Mouse (Mus musculus) T-helper 1 cell (primary cell): ENCODE measurements at regions not wholly inside any gene's neighbourhood (a gene's known extent, or its start where the extent isn't known, plus 50 kb on each side); places are given as distances from the start of the nearest gene placed in this dataset.

Experiments
- in situ Hi-C: fragments of 300-600 bp; cut with MboI, MseI; formaldehyde crosslinking; loops from one replicate; pipeline ENCODE4 v1.15.1; 2025; ENCODE audit warnings: high pct_unique_total_duplicates

DNA sequence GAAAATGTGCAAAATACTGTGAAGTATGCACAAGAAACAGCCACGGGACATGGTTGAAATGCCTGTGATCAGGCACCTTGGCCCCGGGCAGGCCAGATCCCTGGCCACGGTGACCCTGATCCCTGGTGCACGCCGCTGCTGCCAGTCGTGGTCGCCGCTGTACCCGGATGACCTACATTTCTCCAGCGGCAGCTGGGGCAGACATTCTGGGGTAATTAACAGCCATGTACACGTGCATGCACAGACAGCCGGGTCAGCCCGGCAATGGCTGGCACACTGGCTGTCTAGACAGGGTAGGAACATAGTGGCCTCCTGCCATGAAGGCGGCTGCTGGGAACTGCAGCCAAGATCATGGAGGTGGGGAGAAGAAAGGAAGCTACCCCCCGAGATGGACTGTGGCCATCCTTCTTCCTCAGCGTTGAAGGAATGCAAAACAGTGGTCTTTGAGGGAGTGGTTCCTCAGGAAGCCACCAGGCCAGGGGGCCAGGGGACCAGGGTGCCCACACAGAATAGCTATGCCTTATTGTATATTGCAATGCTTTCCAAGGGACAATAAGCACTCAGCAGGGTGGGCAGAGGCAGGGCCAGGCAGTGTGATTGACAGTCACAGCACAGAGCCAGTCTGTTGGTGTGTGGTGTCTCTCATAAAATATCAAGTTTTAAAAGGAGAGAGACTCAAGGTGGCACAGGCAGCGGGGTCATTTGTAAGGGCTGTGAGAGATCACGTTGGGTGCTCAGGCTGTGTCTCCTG lies 108.3 kb upstream of the 1700021F07Rik start:
- in situ Hi-C loops, result no loop called here

DNA sequence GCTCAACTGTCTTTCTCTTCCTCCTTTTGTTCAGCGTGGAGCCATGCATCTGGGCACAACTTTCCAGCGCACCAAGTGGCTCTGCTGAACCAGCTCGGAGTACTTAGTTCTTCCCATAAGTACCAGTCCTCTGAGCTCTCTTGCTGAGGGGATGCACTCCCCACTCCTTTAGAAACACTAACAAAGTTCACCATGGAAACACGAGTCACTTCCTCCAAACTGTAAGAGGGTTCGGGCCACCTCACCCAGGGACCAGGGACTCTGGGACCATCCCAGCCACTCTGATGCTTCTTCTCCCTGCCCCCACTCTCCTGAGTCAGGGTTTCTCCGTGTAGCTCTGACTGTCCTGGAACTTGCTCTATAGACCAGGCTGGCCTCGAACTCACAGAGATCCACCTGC lies 107.0 kb upstream of the 1700021F07Rik start:
- in situ Hi-C loops, result no loop called here

DNA sequence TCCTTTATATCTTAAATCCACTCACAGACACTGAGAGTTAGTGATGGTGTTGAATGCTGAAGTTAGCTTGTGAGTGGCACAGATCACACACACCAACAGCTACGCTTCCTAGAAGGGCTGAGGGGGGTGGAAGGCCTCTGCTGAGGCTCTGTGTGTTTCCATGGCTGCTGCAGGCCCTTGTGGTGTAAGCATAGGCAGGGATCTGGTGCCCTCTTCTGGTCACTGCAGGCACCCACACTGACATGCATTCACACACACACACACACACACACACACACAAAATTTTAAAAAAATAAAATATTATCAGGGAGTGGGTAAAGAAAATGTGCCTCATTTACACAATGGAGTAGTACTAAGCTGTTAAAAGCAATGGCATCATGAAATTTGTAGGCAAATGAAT lies 105.5 kb upstream of the 1700021F07Rik start:
- in situ Hi-C loops, result no loop called here

DNA sequence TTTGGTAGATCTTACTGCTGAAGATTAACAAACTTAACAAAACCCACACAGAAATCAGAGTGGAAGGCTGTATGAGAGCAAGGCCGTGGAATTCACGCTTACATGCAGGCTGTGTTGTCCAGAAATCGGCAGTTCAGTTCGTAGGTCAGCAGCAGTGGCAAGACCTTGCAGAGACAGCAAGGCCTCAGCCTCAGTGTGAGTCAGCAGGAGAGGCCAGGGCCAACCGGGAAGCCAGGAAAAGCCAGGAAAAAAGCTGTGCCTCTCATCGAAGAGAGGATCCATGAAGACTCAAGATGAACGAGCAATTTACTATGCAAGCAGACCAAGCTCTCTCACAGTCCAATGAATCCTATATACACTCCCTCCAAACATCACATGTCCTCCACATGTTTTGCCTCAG lies 103.4 kb upstream of the 1700021F07Rik start:
- in situ Hi-C loops, result no loop called here

DNA sequence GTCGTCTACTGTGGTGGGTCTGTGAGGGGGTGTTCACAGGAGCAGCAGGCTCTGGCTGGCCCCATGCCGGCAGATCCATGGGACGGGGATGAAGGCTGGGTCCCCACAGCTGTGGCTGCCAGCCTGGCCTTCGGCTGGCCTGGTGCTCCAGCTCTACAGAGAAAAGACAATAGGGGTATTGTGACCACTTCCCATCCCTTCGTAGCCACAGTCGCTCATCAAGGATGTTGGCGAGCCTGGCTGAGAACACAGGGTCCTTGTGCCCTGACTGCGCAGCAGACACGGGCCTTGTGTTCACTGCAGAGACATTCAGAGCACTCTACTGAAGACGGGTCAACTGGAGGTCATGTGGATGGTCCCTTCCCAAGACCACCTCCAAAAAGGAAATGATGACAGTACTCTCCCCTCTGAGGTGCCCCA lies 102.4 kb upstream of the 1700021F07Rik start:
- in situ Hi-C loops, result no loop called here

DNA sequence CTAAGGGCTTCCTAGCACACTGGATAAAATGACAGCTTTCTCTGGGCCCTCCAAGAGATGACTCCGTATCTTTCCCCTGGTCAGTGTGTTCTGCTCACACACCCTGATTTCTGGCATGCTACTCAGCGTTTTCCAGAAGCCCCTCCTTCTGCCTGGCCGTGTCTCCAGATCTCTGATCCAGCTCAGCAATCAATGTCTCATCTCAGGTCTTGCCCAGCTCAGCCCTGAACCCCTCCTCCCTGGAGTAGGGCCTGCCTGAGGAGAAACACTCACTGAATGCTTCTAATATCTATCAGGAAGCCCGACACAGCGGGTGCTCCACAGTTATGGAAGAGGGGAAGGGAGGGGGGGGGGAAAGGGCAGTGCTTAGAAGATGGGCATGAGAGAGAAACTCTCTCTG lies 101.9 kb upstream of the 1700021F07Rik start:
- in situ Hi-C loops, result no loop called here

DNA sequence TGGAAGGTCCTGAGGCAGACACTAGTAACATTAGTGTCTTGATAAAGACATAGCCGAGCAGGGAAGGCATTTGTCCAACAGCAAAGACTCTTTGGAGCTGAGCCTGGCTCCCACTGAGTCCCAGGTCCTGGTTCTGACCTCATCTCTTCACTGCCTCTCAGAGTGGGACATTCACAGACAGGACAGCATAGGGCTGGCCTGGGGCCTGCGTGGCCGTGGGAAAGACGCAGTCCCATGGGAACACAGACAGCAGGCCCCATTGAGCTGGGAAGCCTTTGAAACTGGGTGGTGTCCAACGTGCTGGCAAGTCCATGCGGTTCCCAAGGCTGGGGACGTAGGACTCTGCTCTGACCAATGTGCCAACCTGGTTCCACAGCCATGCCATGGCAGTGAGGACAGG lies 97.5 kb upstream of the 1700021F07Rik start:
- in situ Hi-C loops, result no loop called here

DNA sequence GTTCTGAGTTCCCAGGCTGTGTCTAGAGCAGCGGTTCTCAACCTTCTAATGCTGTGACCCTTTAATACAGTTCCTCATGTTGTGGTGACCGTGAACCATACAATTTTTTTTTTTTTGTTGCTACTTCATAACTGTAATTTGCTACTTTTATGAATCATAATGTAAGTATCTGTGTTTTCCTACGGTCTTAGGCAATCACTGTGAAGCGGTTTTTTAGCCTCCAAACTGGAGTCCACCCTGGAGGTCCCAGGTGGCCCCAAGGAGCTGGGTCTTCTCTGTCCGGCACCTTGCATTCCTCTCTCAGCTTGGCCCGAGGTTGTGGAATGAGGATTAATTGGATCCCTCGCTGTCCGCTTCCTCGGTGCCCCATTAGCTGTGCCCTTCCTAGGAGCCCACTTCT lies 96.6 kb upstream of the 1700021F07Rik start:
- in situ Hi-C loops, result no loop called here

DNA sequence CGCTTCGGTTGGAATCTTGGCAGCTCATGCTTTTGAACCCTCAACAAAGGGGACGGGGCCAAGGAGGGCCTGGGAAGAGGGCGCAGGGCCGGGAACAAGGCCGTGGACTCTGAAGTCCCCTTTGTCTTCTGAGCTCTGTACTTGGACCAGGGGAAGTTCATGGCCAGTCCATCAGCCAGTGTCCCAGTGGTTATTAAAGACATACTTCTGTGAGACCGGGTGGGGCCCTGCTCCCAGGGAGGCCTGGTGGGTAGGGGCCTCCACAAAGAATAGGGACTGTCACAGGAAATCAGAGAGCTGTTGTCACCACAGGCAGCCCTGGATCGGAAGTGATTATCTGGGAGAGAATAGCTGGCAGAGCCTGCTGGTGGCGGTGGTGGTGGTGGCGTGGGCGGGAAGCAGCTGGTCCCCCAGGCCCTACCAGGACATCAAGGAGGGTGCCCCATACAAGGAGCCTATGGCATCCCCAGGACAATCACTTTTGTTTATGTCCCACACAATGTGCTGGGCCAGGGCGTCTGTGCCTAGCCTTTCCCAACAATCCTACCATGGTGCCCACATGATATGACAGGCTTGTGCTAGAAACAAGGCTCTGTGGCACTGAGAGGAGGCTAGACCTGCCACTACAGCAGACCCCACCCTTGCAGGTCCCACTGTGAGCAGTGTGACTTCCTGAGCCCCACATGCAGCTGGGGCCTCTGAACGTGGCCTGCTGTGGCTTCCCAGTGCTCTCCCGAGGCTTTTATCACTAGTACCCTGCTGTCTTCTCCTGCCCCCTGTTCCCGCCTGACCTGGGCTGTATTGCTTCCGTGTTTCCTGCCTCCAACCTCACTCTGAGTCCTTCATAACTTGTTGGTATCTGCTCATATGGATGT lies 96.0 kb upstream of the 1700021F07Rik start:
- in situ Hi-C loops, result no loop called here

DNA sequence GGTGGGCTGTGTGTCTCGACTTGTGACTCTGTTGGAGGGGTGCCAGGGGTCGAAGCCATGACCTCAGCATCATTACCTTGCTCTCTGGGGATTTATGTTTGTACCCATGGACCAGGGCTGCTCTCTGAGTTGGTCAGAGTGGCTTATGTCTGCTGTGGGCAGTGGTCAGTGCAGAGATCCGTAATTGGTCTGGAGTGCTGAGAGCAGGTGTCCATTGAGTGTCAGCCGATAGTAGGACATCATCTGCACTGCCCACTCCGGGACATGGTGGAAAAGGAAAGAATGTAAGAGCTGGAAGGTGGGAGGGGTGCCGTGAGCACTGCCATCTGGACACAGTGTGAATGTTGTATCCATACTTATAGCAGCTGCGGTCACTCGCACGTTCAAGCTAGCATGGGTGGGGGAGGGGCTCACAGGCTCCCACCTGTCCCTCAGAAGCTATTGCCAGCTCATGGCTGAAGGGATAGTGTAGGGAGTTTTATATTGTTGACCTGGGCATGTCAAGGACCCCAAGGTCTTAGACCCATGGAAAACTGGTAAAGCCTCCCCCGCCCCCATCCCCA lies 94.4 kb upstream of the 1700021F07Rik start:
- in situ Hi-C loops, result no loop called here

DNA sequence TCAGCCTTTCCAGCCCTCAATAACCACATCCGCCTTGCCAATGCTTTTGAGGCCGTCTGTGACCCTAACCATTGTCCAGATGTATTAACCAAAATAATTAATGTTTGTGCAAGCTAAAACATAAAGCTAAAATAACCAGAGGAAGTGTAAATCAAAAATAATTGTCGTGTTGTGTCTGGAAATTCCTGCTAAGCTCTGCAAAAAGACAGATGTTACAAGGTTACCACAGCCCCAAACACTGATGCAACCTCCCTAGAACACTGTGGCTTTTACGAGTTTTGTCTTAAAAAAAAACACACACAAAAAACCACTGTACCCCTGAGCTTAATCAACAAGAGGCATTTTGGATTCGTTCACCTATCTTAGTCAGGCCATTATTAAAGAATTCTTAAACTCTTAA lies 90.5 kb upstream of the 1700021F07Rik start:
- in situ Hi-C loops, result no loop called here

DNA sequence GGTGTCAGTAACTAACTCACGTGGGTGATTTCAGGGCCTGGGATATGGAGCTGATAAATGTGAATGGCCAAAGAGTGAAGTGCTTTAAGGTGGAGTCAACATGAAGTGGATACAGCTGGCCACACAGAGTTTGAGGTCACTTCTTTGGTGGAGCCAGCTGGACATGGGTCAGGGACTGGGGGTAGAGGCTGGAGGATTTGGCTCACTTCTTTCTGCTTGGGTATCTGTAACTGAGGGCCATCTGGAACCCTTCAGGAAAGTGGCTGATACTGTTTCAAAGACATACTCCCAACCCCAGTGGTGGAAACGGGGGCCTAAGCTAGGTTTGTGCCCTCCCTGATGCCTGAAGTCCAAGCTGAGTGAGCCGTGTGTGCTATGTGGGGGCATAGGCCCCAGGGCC lies 90.1 kb upstream of the 1700021F07Rik start:
- in situ Hi-C loops, result no loop called here

DNA sequence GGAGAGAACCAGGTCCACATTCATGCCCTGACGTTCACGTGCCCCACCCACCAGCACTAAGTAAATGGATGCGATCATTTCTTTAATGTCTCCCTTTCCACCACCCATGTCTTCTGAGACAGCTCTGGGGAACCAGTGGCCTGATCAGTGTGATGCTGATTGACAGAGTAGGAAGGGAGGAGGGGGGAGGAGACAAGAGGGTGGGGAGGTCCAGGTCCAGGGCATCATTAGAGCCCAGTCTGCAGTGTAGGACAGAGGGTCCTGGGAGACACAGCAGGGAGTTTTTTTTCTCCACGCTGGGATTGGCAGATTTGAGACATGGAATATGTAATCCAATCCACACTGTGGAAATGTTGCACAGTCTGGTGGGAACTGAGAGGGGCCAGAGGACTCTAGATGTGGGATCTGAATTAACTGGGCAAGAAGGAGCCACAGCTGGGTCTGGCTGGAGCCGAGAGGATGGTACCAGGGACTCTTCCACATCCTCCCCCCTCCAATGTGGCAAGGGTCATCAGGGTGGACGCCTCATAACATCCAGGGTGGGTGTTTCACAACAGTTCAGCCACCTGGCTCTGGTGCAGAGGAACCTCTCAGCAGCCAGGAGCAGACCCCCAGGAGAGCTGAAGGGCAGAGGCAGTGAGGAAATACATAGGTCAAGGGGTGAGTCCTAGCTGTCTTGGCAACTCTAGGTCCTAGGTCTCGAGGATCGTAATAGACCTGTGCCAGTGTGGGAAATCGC lies 89.3 kb upstream of the 1700021F07Rik start:
- in situ Hi-C loops, result no loop called here

DNA sequence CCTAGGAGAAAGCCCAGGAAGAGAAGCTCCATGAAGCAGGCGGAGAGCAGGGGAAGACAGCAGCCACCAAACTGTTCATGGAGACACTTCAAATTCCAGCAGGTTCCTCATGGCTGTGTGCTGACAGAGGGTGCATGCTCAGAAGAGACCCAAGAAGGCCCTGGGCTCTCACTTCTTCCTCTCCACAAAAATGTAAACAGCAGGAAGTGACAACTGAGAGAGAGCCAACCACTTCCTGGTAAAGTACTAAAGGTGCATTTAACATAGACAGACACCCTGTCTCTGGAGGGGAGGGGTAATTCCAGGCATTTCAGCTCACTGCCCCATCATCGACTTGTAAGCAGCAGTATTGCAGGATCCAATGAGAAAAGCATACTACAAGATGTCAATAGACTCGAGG lies 85.8 kb upstream of the 1700021F07Rik start:
- in situ Hi-C loops, result no loop called here

DNA sequence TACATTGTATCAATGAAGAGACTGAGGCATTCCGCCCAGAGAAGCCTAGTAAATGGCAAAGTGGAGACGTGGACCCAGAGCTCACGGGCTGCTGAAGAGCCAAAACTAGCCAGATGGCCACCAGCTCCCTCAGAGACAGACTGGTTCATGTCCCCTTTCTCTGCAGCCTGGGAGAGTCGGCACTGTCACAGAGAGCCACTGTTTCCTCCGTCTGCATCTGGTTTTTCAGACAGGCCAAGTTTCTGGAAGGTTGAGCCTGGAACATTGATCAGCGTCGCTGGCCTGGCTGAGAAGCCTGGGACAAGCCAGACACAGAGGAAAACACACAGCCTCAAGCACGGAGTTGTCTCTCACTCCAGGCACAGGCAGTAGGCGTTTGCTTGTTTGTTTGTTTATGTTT lies 83.4 kb upstream of the 1700021F07Rik start:
- in situ Hi-C loops, result no loop called here

DNA sequence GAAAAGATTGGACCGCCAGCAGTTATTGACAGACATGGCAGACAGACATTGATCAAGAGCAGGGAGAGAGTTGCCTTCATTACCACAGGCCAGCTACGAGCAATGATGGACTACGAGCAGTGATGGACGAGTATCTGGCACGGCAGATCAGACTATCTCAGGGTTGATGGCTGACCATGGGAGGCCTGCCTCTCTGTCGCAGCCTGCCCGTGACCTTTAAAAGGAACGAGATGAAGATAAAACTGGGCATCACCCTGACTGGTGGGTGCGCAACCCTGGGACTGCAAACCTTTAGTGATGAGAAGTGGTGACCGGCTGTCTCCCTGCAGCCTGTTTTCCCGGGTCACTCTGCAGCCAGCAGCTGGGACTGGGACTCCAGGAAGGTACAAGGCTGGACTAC lies 80.3 kb upstream of the 1700021F07Rik start:
- in situ Hi-C loops, result no loop called here

DNA sequence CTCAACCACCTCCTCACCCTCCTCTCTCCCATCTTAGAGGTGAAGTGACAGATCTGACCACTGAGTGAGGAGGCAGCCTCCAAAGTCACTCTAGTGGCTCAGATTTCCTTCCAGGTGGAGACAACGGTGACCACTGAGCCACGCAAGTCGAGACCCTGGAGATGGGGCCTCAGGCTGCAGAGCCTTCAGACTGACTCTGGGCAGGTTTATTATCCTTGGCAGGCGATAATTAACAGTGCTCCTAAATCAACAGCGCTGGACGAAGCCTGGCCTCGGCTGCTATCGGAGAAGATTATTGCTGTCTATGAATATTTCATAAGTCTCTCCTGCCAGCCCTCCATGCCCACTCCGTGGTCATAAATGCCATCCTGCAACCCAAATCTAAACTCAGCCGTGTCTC lies 79.1 kb upstream of the 1700021F07Rik start:
- in situ Hi-C loops, result no loop called here

DNA sequence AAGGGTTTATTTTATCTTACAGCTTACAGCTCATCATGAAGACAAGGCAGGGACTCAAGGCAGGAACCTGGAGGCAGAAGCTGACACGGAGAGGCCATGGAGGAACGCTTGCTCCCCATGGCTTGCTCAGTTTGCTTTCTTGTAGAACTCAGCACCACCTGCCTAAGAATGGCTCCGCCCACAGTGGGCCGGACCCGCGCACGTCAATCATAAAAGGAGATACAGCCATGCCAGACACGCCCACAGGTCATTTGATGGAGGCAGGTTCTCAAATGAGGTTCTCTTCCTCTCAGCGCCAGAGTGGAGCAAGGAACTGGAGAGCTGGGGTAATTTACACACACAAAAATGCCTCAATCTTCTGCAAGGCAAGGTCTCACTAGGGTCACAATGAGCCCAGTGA lies 78.0 kb upstream of the 1700021F07Rik start:
- in situ Hi-C loops, result no loop called here

DNA sequence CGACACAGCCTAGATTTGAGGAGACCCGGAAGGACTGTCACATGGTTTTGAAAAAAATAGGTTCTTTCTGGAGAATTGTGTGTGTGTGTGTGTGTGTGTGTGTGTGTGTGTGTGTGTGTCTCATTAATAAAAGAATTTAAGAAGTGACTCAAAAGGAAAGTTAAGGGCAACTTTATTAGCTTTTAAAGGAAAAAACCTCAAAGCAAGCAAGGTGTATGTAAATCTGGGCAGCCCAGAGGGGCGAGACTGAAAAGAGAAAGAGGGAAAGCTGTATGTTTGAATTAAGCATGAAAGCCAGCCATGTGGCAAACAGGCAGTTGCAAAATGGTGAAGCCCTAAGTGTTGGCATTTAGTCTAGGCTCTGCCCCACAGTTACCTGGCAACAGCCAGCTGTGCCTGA lies 77.3 kb upstream of the 1700021F07Rik start:
- in situ Hi-C loops, result no loop called here

DNA sequence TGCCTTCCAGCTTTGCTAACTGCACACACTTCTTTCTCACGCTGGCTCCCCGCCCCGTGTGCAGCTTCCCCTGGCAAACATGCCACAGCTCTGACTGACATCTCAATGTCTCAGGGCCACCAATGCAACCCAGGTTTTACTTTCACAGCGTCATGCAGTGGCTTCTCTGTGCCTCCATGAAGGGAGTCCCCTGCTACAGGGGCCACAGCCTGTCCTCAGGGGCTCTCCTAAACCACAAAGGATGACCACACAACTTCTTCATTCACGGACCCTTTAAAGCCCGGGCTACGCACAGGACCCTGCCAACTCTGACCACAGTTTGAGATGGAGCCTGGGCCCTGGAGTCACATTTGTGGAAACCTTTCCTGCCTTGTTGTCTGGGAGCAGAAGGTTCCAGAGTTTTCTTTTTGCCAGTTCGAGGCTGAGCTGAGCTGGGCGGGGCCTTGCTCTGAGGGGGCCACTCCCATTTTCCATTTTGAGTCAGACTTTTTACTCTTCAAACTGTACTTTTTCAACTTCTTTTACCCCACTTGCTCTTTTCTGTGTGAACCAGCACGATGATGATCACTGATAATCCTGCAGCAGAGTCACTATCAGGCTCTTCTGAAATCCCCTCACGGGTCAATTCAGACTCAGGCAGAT lies 73.7 kb upstream of the 1700021F07Rik start:
- in situ Hi-C loops, result no loop called here

DNA sequence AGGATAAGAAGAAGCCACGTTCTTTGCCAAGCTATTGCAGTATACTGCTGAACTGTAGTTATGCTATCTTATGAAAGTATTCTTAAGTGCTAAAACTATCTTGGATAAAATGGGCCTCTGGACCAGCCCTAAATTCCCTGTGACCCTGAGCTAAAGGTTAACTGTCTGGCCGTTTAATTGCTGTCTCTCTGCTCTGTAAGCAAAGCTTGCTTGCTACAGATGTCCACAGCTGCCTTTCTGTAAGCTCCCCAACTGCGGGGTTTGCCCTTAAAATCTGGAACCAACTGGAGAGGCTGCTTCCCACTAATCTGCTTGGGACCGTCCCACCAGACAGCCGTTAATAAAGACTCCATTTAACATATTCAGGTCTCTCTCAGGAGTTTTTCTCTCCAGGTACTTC lies 73.2 kb upstream of the 1700021F07Rik start:
- in situ Hi-C loops, result no loop called here
